Mouse (Mus musculus) naive thymus-derived CD4-positive, alpha-beta T cell, adult 2 months (primary cell): ENCODE measurements around the gene Mrps16.

Experiments used
- DNase-seq: peaks from one replicate; pipeline ENCODE4 v3.0.0-alpha.2; 2011; ENCODE audit warnings: low read depth

Mrps16 gene

DNA sequence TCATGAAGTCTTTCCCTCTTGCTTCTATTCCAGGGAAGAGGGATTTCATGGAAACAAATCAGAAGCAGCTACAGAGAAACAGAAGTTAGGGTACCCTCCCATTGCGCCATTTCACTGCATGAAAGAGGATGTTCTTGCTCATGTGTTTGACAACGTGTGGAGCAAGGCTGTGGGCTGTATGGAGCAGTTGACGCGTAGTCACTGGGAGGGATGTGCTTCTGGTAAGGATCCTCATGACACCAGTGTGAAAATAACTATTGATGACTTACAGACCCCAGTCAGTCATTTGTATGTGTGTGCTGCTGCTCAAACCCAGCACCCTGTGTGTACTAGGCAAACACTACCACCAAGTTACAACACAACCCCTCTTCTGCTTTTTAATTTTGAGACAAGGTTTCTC, 30.2 kb downstream of the Mrps16 start:
- DNase-seq, result no peak

DNA sequence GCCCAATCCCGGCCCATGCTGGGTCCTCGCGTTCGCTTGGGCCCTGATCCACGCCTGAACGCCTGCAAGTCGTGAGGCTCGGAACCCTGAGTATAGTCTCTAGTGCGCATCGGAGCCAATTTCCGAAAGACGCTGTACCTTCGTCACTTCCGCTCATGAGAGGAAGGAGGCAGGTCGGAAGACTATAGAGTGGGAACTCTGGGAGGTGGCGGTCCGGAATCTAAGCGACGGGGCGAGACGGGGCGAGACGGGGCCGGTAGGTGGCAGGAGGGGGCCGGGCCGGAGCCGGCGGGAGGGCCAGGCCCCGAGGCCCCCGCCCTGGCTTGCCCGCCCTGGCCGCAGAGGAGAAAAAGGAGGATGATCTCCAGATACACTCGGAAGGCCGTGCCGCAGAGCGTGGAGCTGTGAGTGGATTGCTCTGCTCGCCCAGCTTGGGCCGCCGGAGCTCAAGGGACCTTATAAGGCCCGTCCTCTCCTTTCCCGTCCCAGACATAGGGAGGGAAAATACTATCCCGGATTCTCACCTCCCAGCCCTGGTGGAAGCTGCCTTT, 45.4 kb downstream of the Mrps16 start, which contains the start of the genes Ecd and Fam149b:
Gene Ecd (minus strand): TSS at position 131 of the 551 bp plus-strand sequence.
Gene Fam149b (plus strand): TSS at position 172 of the 551 bp plus-strand sequence.
- peak; percentile 97 for DNase-seq

DNA sequence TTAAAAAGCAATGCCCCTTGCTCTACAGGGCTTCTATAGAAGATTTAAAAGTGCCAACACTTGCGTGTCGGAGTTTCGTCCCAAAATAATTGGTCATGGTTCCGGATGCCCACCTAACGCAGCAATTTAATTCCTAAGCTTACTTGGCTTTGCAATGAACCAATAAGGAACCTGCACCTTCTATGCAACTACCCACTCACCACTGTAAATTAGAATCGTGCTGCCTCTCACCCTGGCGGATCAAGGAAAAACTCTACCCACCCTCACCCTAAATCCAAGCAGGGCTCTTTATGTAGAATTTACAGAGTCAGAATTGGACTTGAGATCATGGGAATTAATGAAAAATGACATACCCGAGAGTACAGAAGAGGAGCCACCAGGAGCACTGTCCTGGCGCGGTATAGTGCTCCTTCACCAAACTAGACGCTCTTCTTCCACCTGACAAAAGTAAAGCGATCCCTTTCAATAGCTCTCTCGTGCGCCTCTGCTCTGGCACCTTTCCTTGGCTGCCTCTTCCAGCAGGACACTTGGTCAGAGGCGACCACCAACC, 45.9 kb downstream of the Mrps16 start:
- no peak for DNase-seq

DNA sequence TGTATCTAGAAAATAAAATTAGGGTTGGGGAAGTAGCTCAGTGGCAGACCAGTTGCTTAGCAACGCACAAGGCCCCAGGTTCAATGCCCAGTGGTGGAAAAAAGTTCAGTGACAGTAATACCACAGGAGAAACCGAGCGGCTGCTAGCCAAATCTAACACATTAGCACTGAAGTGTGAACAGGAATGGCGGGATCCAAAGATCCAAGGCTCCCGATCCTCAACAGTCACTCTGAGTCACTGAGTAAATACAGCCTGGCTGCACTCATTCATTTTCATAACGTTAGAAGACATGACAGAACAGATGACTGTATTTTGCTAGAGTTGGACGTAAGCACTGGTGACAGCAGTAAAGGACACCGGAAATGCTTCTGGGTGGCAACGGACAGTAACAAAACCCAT, 47.5 kb downstream of the Mrps16 start:
- DNase-seq, result no peak

DNA sequence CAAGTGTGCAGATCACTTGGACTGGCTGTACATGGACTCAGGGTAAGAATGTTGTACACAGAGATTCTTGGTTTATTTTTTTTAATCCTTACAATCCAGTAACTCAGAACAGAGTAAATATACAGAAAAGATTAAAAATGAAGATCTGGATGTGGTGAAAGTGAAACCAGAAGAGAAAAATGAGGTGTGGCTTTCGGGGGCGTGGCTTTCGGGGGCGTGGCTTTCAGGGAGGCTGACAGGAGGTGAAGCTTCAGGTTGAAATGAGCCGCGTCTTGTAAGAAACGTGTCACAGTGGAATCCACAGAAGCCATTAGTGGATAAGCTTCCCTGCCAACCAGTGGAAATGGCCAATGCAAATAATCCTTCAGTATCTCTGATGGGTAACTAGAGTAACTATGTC, 52.6 kb downstream of the Mrps16 start:
- DNase-seq, result peak; percentile 57

DNA sequence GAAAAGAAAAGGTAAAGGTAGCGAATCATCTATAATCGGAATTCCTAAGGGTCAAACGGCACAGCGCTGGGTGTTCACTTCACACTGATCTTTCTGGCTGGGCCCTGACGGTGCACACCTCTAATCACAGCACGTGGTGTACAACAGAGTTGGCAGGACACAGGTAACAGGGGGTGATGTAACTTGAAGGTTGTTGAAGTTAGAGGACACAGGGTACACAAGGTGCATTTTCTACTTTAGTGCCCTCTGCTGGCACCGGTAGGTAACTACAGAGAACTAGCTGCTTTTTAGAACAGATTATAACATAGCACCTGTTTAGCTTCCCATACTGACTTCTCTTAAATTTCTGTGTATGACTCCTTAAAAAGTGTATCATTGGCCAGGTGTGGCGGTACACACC, 53.3 kb downstream of the Mrps16 start:
- peak; percentile 65 for DNase-seq

DNA sequence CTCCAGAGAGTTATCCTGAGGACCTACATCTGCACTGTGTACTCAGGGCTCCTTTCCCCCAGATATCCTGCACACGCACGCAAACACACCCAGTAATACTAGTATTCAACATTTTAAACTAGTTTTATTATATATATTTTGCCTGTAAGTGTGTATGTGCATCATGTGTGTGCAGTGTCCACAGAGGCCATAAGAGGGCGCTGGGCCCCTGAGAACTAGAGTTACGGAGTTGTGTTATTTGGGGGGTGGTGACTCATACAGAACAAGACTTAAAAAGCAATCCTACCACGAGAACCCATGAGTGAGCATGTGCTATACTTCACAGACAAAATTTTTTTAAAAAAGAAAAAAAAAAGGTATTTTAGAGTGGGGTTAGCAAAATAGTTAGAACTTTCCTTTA, 54.0 kb downstream of the Mrps16 start:
- no peak for DNase-seq
